Mouse (Mus musculus) ES-E14 (cell line): ENCODE measurements around the gene Lhfpl2.

ENCODE experiments used
- MAFK ChIP-seq: IDR thresholded peaks from 2 replicates; pipeline ENCODE4 v1.6.1; 2014; ENCODE audit warnings: mild to moderate bottlenecking, low read depth, low read length, inconsistent platforms; ENCODE audit not compliant: insufficient read depth
- ZC3H11A ChIP-seq: IDR thresholded peaks from 2 replicates; pipeline ENCODE4 v1.6.1; 2012; ENCODE audit warnings: low read depth, mild to moderate bottlenecking, inconsistent platforms, low read length, borderline replicate concordance
- ZNF384 ChIP-seq: IDR thresholded peaks from 2 replicates; pipeline ENCODE4 v1.6.1; 2012; ENCODE audit warnings: low read depth, low read length, inconsistent platforms

GRCm38 (mm10) chr13:94088788-94089187 is 31.2 kb downstream of the Lhfpl2 start:
- no peak for TF ChIP-seq ZNF384
- TF ChIP-seq MAFK: no peak
- no peak for TF ChIP-seq ZC3H11A
